13 mouse cellular contexts compared by ENCODE assay signal in genomic region chr10:22842781-22843439, GRCm38 (mm10). TPM values are rescaled to one million over a fixed set of nuclear protein-coding genes. Genes with fewer than 3 reads are reported as not detected.
DNase-seq lines count a peak whose midpoint lies in the region; ATAC-seq and TF ChIP-seq lines count a peak whose summit lies in the region.
"Had no signal": no experiment of that assay in that cellular context is flagged by ENCODE, and none has a peak within 500 bp of the region (broad histone marks: within the 10 kb centered on the region; RNA-seq: fewer than 3 reads in every experiment).

No protein-coding gene starts in this region.

- TF ChIP-seq POLR2A in testis, adult 2 months (IDR thresholded peaks at IDR 0.05; ENCODE audit: control insufficient read depth, low read depth, low read length), result no peak

- 0 out of 2 replicates have a peak, but pooled peaks cover 6% of the 10 kb centered on the region for H3K4me1 ChIP-seq in heart, postnatal 0 days (ENCODE audit: control insufficient read depth, insufficient read depth)
- peaks cover 5% of the 10 kb centered on the region for H3K4me1 ChIP-seq in testis, adult 2 months (ENCODE audit: control insufficient read depth, insufficient read depth, low read length)
- no peaks in the 10 kb centered on the region; the same call in 1 of the 2 replicates for H3K4me1 ChIP-seq in liver, postnatal 0 days (ENCODE audit: insufficient read depth)

- intact Hi-C loops in heart, postnatal 10 days (cut with DNase I), result no loop called here

- H3K4me2 ChIP-seq in heart, postnatal 0 days (ENCODE audit: low read depth, low read length), result peak overlapping the region; percentile 54; the same call in 1 of the 2 replicates
- no peak overlapping the region for H3K4me2 ChIP-seq in liver, postnatal 0 days (ENCODE audit: low read depth, low read length)

- H3K9me3 ChIP-seq in heart, postnatal 0 days (replicated peaks; ENCODE audit: control insufficient read depth, low read length), result no peaks in the 10 kb centered on the region
- H3K9me3 ChIP-seq in liver, postnatal 0 days (ENCODE audit: low read length), result no peaks in the 10 kb centered on the region

- no peak for TF ChIP-seq CTCF in heart, postnatal 0 days (IDR thresholded peaks at IDR 0.05; ENCODE audit: low read depth)
- TF ChIP-seq CTCF in testis, adult 2 months (IDR thresholded peaks at IDR 0.05; ENCODE audit: control insufficient read depth, insufficient read depth, insufficient replicate concordance, low read depth, low read length), result no peak
- TF ChIP-seq CTCF in liver, postnatal 0 days (IDR thresholded peaks at IDR 0.05; ENCODE audit: low read depth), result no peak

- H3K27me3 ChIP-seq in heart, postnatal 0 days (ENCODE audit: control insufficient read depth, insufficient read depth, low read length), result peaks cover 33% of the 10 kb centered on the region
- no peaks in the 10 kb centered on the region for H3K27me3 ChIP-seq in testis, adult 2 months (ENCODE audit: control insufficient read depth, insufficient read depth, low read length)
- H3K27me3 ChIP-seq in liver, postnatal 0 days (ENCODE audit: insufficient read depth, low read length), result peaks cover 46% of the 10 kb centered on the region

- no peak for ATAC-seq in heart, postnatal 0 days (ENCODE audit: insufficient read depth, low read depth)
- peak; percentile 44; the same call in 1 of the 2 replicates for ATAC-seq in liver, postnatal 0 days
- no peak for ATAC-seq in cerebellum, adult (ENCODE audit: insufficient number of reproducible peaks, low FRiP score, low TSS enrichment)
- ATAC-seq: inflammation-experienced regulatory T-cells, adult 6 months had no signal

- H3K4me3 ChIP-seq in heart, postnatal 0 days (ENCODE audit: low read depth, low read length), result no peak overlapping the region
- 0 out of 2 replicates have a peak overlapping the region, but pooled peaks have one; percentile 2 for H3K4me3 ChIP-seq in testis, adult 2 months (ENCODE audit: control insufficient read depth, low read depth, low read length)
- H3K4me3 ChIP-seq in liver, postnatal 0 days (ENCODE audit: low read depth, low read length), result no peak overlapping the region

- DNase-seq in heart, postnatal 0 days (ENCODE audit: low spot score), result no peak
- DNase-seq in heart, postnatal 10 days, result no peak
- DNase-seq in testis, postnatal 10 days (ENCODE audit: low spot score), result no peak
- peak; percentile 24 for DNase-seq in liver, postnatal 0 days
- DNase-seq in urinary bladder, postnatal 14 days (ENCODE audit: low spot score), result no peak
- no peak for DNase-seq in left cerebral cortex, adult 9 months (ENCODE audit: low spot score in 2 of 2)
- DNase-seq: layer of hippocampus, postnatal 36 days; thymus, postnatal 25 days had no signal

- 10% methylated on average over 17 of the region's 17 CpGs for WGBS in heart, postnatal 0 days
- 7% methylated on average over 17 of the region's 17 CpGs for WGBS in liver, postnatal 0 days (ENCODE audit: insufficient replicate concordance)

- TF ChIP-seq EP300 in heart, postnatal 0 days (IDR thresholded peaks at IDR 0.05; ENCODE audit: low read depth), result no peak
- TF ChIP-seq EP300 in liver, postnatal 0 days (IDR thresholded peaks at IDR 0.05; ENCODE audit: low read depth), result no peak

- H3K36me3 ChIP-seq in heart, postnatal 0 days (replicated peaks; ENCODE audit: control insufficient read depth, insufficient read depth, low read length), result no peaks in the 10 kb centered on the region
- no peaks in the 10 kb centered on the region for H3K36me3 ChIP-seq in testis, adult 2 months (ENCODE audit: control insufficient read depth, insufficient read depth, low read length)
- H3K36me3 ChIP-seq in liver, postnatal 0 days (replicated peaks; ENCODE audit: insufficient read depth, low read length), result no peaks in the 10 kb centered on the region

- H3K9ac ChIP-seq in heart, postnatal 0 days (replicated peaks; ENCODE audit: low read depth, low read length), result no peak overlapping the region
- no peak overlapping the region for H3K9ac ChIP-seq in liver, postnatal 0 days (replicated peaks)

- no peak overlapping the region for H3K27ac ChIP-seq in heart, postnatal 0 days (ENCODE audit: low read depth)
- H3K27ac ChIP-seq in testis, adult 2 months (ENCODE audit: control insufficient read depth, insufficient read depth, low read depth, low read length), result peak overlapping the region; percentile 15; the same call in 1 of the 2 replicates
- no peak overlapping the region for H3K27ac ChIP-seq in liver, postnatal 0 days (ENCODE audit: low read depth)

RNA-seq across cellular contexts. Expression of gene Tcf21, which starts 22.9 kb away (rescaled TPM):
- total RNA-seq in heart, postnatal 0 days (2014; rRNA removed; ENCODE audit: low replicate concordance), result 17.9 and 21.9 TPM in 2 replicates
- polyA plus RNA-seq in heart, postnatal 0 days (2015; fragmentation: Nextera tagmentation; extraction: Ambion mirVana), result 56.0 and 56.9 TPM in 2 replicates
- total RNA-seq in heart, postnatal 10 days (2021), result 10 to 100 TPM; 32.5 to 33.1 TPM
- polyA plus RNA-seq in testis, adult 2 months (2012; rRNA removed), result 11.2 and 12.4 TPM in 2 replicates
- polyA plus RNA-seq in liver, postnatal 0 days (2015; fragmentation: Nextera tagmentation; extraction: Ambion mirVana), result 12.9 and 13.9 TPM in 2 replicates
- total RNA-seq: common myeloid progenitor, adult 5-6 weeks; layer of hippocampus, postnatal 36 days had no signal
- polyA plus RNA-seq: frontal cortex, adult 2 months had no signal
